In the genomic region with DNA sequence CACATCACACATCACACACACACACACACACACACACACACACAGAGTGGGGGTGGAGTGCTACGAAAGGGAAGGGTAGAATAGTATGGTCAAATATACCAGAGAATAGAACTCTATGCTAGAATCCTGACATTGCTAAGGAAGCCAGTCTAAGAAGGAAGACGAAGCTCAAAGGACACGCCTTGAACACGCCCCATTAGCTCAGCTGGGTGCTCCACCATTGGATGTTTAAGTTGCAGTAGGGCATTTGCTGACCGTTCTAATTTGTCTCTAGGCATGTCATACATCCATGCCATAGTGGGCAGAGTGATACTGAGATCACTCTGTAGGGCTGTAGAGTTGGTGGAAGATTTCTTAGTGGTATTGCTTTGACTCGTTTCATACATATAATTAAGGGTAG, we compare ENCODE assay signal across 39 mouse cellular contexts. TPM values are rescaled to one million over a fixed set of nuclear protein-coding genes. Genes with fewer than 3 reads are reported as not detected.
"Had no signal": no experiment of that assay in that cellular context is flagged by ENCODE, and none has a peak within 500 bp of the region (broad histone marks: within the 10 kb centered on the region; RNA-seq: fewer than 3 reads in every experiment).

No protein-coding gene starts in this region.

- H3K4me1 ChIP-seq: hindbrain, embryonic 13.5 days; hindbrain, embryonic 15.5 days; kidney, embryonic 15.5 days; liver, embryonic 13.5 days had no signal

- H3K27ac ChIP-seq: heart, embryonic 13.5 days; heart, embryonic 15.5 days; hindbrain, embryonic 13.5 days; hindbrain, embryonic 15.5 days; hindbrain, postnatal 0 days; kidney, embryonic 15.5 days; kidney, postnatal 0 days; limb, embryonic 12.5 days; liver, embryonic 13.5 days had no signal

- H3K9ac ChIP-seq: heart, embryonic 13.5 days; heart, embryonic 15.5 days; hindbrain, embryonic 13.5 days; hindbrain, embryonic 15.5 days; kidney, embryonic 15.5 days; limb, embryonic 12.5 days; liver, embryonic 13.5 days had no signal

- H3K27me3 ChIP-seq: heart, embryonic 13.5 days; heart, embryonic 15.5 days; hindbrain, embryonic 13.5 days; hindbrain, embryonic 15.5 days; kidney, embryonic 15.5 days; limb, embryonic 12.5 days; liver, embryonic 13.5 days had no signal

- H3K36me3 ChIP-seq: heart, embryonic 13.5 days; heart, embryonic 15.5 days; hindbrain, embryonic 13.5 days; hindbrain, embryonic 15.5 days; kidney, embryonic 15.5 days; limb, embryonic 12.5 days; liver, embryonic 13.5 days had no signal

- ATAC-seq: hindbrain, postnatal 0 days; intestine, embryonic 16.5 days had no signal

- H3K4me3 ChIP-seq: heart, embryonic 13.5 days; heart, embryonic 15.5 days; hindbrain, embryonic 13.5 days; hindbrain, embryonic 15.5 days; kidney, embryonic 15.5 days; limb, embryonic 12.5 days; liver, embryonic 13.5 days had no signal

- DNase-seq: gastrocnemius, postnatal 14 days; gastrocnemius, postnatal 36 days; heart, adult 18-20 months; heart, postnatal 14 days; heart, postnatal 36 days; kidney, adult 11 months; kidney, adult 2 months; kidney, adult 9 months; kidney, postnatal 14 days; kidney, postnatal 36 days; layer of hippocampus, adult 9-11 months; layer of hippocampus, postnatal 36 days; left cerebral cortex, postnatal 4 days; liver; liver, embryonic 13.5 days had no signal

- H3K9me3 ChIP-seq: heart, embryonic 13.5 days; heart, embryonic 15.5 days; hindbrain, embryonic 13.5 days; hindbrain, embryonic 15.5 days; kidney, embryonic 15.5 days; limb, embryonic 12.5 days; liver, embryonic 13.5 days had no signal

- H3K4me2 ChIP-seq: heart, embryonic 11.5 days; heart, embryonic 13.5 days; heart, embryonic 15.5 days; hindbrain, embryonic 13.5 days; hindbrain, embryonic 15.5 days; kidney, embryonic 15.5 days; limb, embryonic 12.5 days; liver, embryonic 11.5 days; liver, embryonic 13.5 days had no signal

RNA-seq across cellular contexts. Expression of a gene that starts 32.0 kb away (rescaled TPM):
- total RNA-seq: gastrocnemius, adult 8-10 months; gastrocnemius, postnatal 36 days; hematopoietic stem cell, adult 5-6 weeks had no signal
- polyA plus RNA-seq: frontal cortex, adult 2 months; heart, embryonic 11.5 days; large intestine, adult 2 months; liver, embryonic 11.5 days; liver, embryonic 13.5 days had no signal

RNA-seq across cellular contexts. Expression of a gene that starts 50.9 kb away (rescaled TPM):
- total RNA-seq: gastrocnemius, adult 18-20 months; gastrocnemius, adult 8-10 months; gastrocnemius, postnatal 14 days; gastrocnemius, postnatal 36 days; heart, adult 18-20 months; heart, postnatal 36 days; hindbrain, postnatal 0 days; layer of hippocampus, adult 18-20 months; layer of hippocampus, postnatal 14 days; layer of hippocampus, postnatal 36 days; left cerebral cortex, adult 18-20 months; left cerebral cortex, adult 8-10 months; left cerebral cortex, postnatal 10 days; left cerebral cortex, postnatal 25 days had no signal
- polyA plus RNA-seq: gonadal fat pad, adult 2 months; heart, embryonic 11.5 days; hindbrain, embryonic 11.5 days; hindbrain, embryonic 13.5 days; hindbrain, embryonic 15.5 days; hindbrain, postnatal 0 days; limb, embryonic 12.5 days had no signal
